ENCODE assay signal across 21 mouse cellular contexts in genomic region chr9:65074251-65074650, GRCm38 (mm10). TPM values are rescaled to one million over a fixed set of nuclear protein-coding genes. Genes with fewer than 3 reads are reported as not detected.
DNase-seq lines count a peak whose midpoint lies in the region; TF ChIP-seq lines count a peak whose summit lies in the region.
"Had no signal": no experiment of that assay in that cellular context is flagged by ENCODE, and none has a peak within 500 bp of the region (broad histone marks: within the 10 kb centered on the region; RNA-seq: fewer than 3 reads in every experiment).

No protein-coding gene starts in this region.

- no peaks in the 10 kb centered on the region for H3K27me3 ChIP-seq in spleen, adult 2 months (ENCODE audit: control insufficient read depth, insufficient read depth, low read length)
- H3K27me3 ChIP-seq in thymus, adult 2 months (ENCODE audit: control insufficient read depth, insufficient read depth, low read length), result no peaks in the 10 kb centered on the region
- H3K27me3 ChIP-seq in midbrain, embryonic 10.5 days (ENCODE audit: low read depth, poor library complexity, severe bottlenecking), result no peaks in the 10 kb centered on the region
- H3K27me3 ChIP-seq: forebrain, embryonic 13.5 days; heart, embryonic 13.5 days; hindbrain, embryonic 12.5 days; limb, embryonic 12.5 days; neural tube, embryonic 12.5 days had no signal

- no peak for TF ChIP-seq CTCF in spleen, adult 2 months (IDR thresholded peaks at IDR 0.05; ENCODE audit: extremely low read depth, insufficient read depth, insufficient read length, insufficient replicate concordance)
- TF ChIP-seq CTCF in bone marrow macrophage, adult 2 months (IDR thresholded peaks at IDR 0.05; ENCODE audit: low read depth, low read length), result no peak
- no peak for TF ChIP-seq CTCF in thymus, adult 2 months (IDR thresholded peaks at IDR 0.05; ENCODE audit: borderline replicate concordance, control insufficient read depth, extremely low read depth, insufficient read depth, low read length, poor library complexity)

- H3K36me3 ChIP-seq in spleen, adult 2 months (ENCODE audit: control insufficient read depth, insufficient read depth, low read length), result peaks cover 16% of the 10 kb centered on the region
- peaks cover 37% of the 10 kb centered on the region for H3K36me3 ChIP-seq in thymus, adult 2 months (ENCODE audit: control insufficient read depth, insufficient read depth, low read length)
- H3K36me3 ChIP-seq in midbrain, embryonic 10.5 days, result peaks cover 97% of the 10 kb centered on the region

- H3K4me3 ChIP-seq in spleen, adult 2 months (ENCODE audit: extremely low read depth, insufficient read depth, insufficient read length), result no peak overlapping the region
- no peak overlapping the region for H3K4me3 ChIP-seq in bone marrow macrophage, adult 2 months (ENCODE audit: insufficient read depth, low read length)
- H3K4me3 ChIP-seq in thymus, adult 2 months (ENCODE audit: control insufficient read depth, insufficient read depth, low read length), result no peak overlapping the region
- H3K4me3 ChIP-seq in midbrain, embryonic 10.5 days, result no peak overlapping the region
- H3K4me3 ChIP-seq: forebrain, embryonic 13.5 days; heart, embryonic 13.5 days; hindbrain, embryonic 12.5 days; limb, embryonic 12.5 days; neural tube, embryonic 12.5 days had no signal

- peak in 1 of 2 experiments; percentile 9 for DNase-seq in spleen, adult 2 months (ENCODE audit: low read depth in 1 of 2, low spot score in 2 of 2)
- DNase-seq in spleen, adult 12 weeks (ENCODE audit: low spot score), result no peak
- DNase-seq in thymus, adult 2 months, result peak; percentile 26
- DNase-seq in thymus, postnatal 4 days, result peak; percentile 62
- no peak for DNase-seq in midbrain, embryonic 10.5 days (ENCODE audit: low spot score)
- no peak for DNase-seq in cerebellum, postnatal 10 days
- DNase-seq: adrenal gland, postnatal 14 days; cerebellum, adult 11 months; cerebellum, adult 9-11 months; heart, postnatal 14 days; kidney, adult 11 months; kidney, postnatal 4 days; lung, postnatal 10 days; right cerebral cortex, postnatal 25 days had no signal

- H3K4me1 ChIP-seq in spleen, adult 2 months (ENCODE audit: control insufficient read depth, insufficient read depth, insufficient read length), result peaks cover 10% of the 10 kb centered on the region; the same call in 1 of the 2 replicates
- peaks cover 15% of the 10 kb centered on the region for H3K4me1 ChIP-seq in bone marrow macrophage, adult 2 months (ENCODE audit: control insufficient read depth, insufficient read depth, low read length)
- H3K4me1 ChIP-seq in thymus, adult 2 months (replicated peaks; ENCODE audit: control insufficient read depth, insufficient read depth, low read length), result peaks cover 4% of the 10 kb centered on the region; the same call in 1 of the 2 replicates
- H3K4me1 ChIP-seq in midbrain, embryonic 10.5 days, result no peaks in the 10 kb centered on the region
- H3K4me1 ChIP-seq: forebrain, embryonic 13.5 days; heart, embryonic 13.5 days; limb, embryonic 12.5 days; neural tube, embryonic 12.5 days had no signal

- no peaks in the 10 kb centered on the region for H3K9me3 ChIP-seq in midbrain, embryonic 10.5 days (replicated peaks)
- H3K9me3 ChIP-seq: forebrain, embryonic 13.5 days; heart, embryonic 13.5 days; hindbrain, embryonic 12.5 days; limb, embryonic 12.5 days; neural tube, embryonic 12.5 days had no signal

- WGBS in spleen, adult 2 months, result 32% methylated on average over 15 of the region's 15 CpGs
- 29% methylated on average over 15 of the region's 15 CpGs for WGBS in thymus, adult 2 months
- WGBS in midbrain, embryonic 10.5 days, result 93% methylated on average over 15 of the region's 15 CpGs

- no peak for TF ChIP-seq POLR2A in spleen, adult 2 months (IDR thresholded peaks at IDR 0.05; ENCODE audit: low read depth, low read length)
- TF ChIP-seq POLR2A in bone marrow macrophage, adult 2 months (IDR thresholded peaks at IDR 0.05; ENCODE audit: borderline replicate concordance, low read depth, low read length), result no peak
- TF ChIP-seq POLR2A in thymus, adult 2 months (IDR thresholded peaks at IDR 0.05; ENCODE audit: control insufficient read depth, extremely low read depth, insufficient read depth, low read length, poor library complexity), result no peak

- H3K27ac ChIP-seq in spleen, adult 2 months (ENCODE audit: insufficient read depth, low read length), result peak overlapping the region; percentile 17
- H3K27ac ChIP-seq in bone marrow macrophage, adult 2 months (ENCODE audit: insufficient read depth, low read depth, low read length), result peak overlapping the region; percentile 41
- H3K27ac ChIP-seq in thymus, adult 2 months (ENCODE audit: control insufficient read depth, insufficient read depth, low read length), result no peak overlapping the region
- H3K27ac ChIP-seq in midbrain, embryonic 10.5 days (replicated peaks), result no peak overlapping the region
- H3K27ac ChIP-seq: forebrain, embryonic 13.5 days; heart, embryonic 13.5 days; hindbrain, embryonic 12.5 days; limb, embryonic 12.5 days; neural tube, embryonic 12.5 days; stomach, postnatal 0 days had no signal

RNA-seq across cellular contexts. Expression of gene Igdcc4, which starts 27.0 kb away (rescaled TPM):
- polyA plus RNA-seq in spleen, adult 2 months (2012; rRNA removed), result 1.4 and 1.9 TPM in 2 replicates
- 0.15 TPM in 1 of 2 replicates, not detected in the other for polyA plus RNA-seq in bone marrow macrophage, adult 2 months (2012; ENCODE audit: insufficient read depth, insufficient read length, missing spikeins)
- polyA plus RNA-seq in thymus, adult 2 months (2012; rRNA removed), result 8.9 and 11.7 TPM in 2 replicates
- 8.9 and 12.6 TPM in 2 replicates for polyA plus RNA-seq in midbrain, embryonic 10.5 days (2016; fragmentation: Nextera tagmentation; extraction: Ambion mirVana)

RNA-seq across cellular contexts. Expression of gene Dpp8, which starts 42.0 kb away (rescaled TPM):
- 32.6 and 39.7 TPM in 2 replicates for polyA plus RNA-seq in spleen, adult 2 months (2012; rRNA removed)
- 57.3 and 73.7 TPM in 2 replicates for polyA plus RNA-seq in bone marrow macrophage, adult 2 months (2012; ENCODE audit: insufficient read depth, insufficient read length, missing spikeins)
- 73.8 and 77.6 TPM in 2 replicates for polyA plus RNA-seq in thymus, adult 2 months (2012; rRNA removed)
- 37.6 and 44.4 TPM in 2 replicates for polyA plus RNA-seq in midbrain, embryonic 10.5 days (2016; fragmentation: Nextera tagmentation; extraction: Ambion mirVana)

RNA-seq across cellular contexts. Expression of gene Hacd3, which starts 52.8 kb away (rescaled TPM):
- 12.4 and 14.4 TPM in 2 replicates for polyA plus RNA-seq in spleen, adult 2 months (2012; rRNA removed)
- 27.7 and 29.0 TPM in 2 replicates for polyA plus RNA-seq in bone marrow macrophage, adult 2 months (2012; ENCODE audit: insufficient read depth, insufficient read length, missing spikeins)
- polyA plus RNA-seq in thymus, adult 2 months (2012; rRNA removed), result 32.5 and 35.3 TPM in 2 replicates
- 110 and 123 TPM in 2 replicates for polyA plus RNA-seq in midbrain, embryonic 10.5 days (2016; fragmentation: Nextera tagmentation; extraction: Ambion mirVana)

Comparison
In these comparisons a context has a peak if more than half of its experiments do, and no peak if none do; other contexts are left out.
1. DNase-seq: peak in thymus, adult 2 months (single experiment) and thymus, postnatal 4 days (single experiment); none in spleen, adult 12 weeks (single experiment), midbrain, embryonic 10.5 days (single experiment) and cerebellum, postnatal 10 days (0 of 2).
2. H3K27ac ChIP-seq: peak in spleen, adult 2 months (single experiment) and bone marrow macrophage, adult 2 months (single experiment); none in thymus, adult 2 months (single experiment) and midbrain, embryonic 10.5 days (single experiment).